Mouse (Mus musculus): ENCODE measurements at regions not wholly inside any gene's neighbourhood (a gene's known extent, or its start where the extent isn't known, plus 50 kb on each side); places are given as distances from the start of the nearest gene placed in this dataset.

- Histone ChIP-seq H3K4me2 (no peak overlapping the region), H3K27me3 (no peaks in the 10 kb centered on the region), H3K4me3 (replicated peaks) (no peak overlapping the region), H3K9ac (no peak overlapping the region), H3K4me1 (no peaks in the 10 kb centered on the region), H3K9me3 (no peaks in the 10 kb centered on the region), H3K36me3 (replicated peaks) (no peaks in the 10 kb centered on the region), H3K27ac (no peak overlapping the region)
- ATAC-seq (ENCODE audit: low FRiP score) = no peak
- WGBS = 92% methylated on average over 1 of the region's 1 CpGs
These were observed 176.3 kb downstream of the Ptger3 start for GRCm38 (mm10) chr3:157743000-157743399.

GRCm38 (mm10) chr3:157739628-157740294 is 173.1 kb downstream of the Ptger3 start:
- ATAC-seq (ENCODE audit: low FRiP score) = no peak
- Histone ChIP-seq H3K9ac (no peak overlapping the region), H3K9me3 (no peaks in the 10 kb centered on the region), H3K27me3 (no peaks in the 10 kb centered on the region), H3K4me1 (no peaks in the 10 kb centered on the region), H3K27ac (no peak overlapping the region), H3K4me3 (replicated peaks) (no peak overlapping the region), H3K4me2 (no peak overlapping the region), H3K36me3 (replicated peaks) (no peaks in the 10 kb centered on the region)
- WGBS = 78% methylated on average over 1 of the region's 1 CpGs

- Histone ChIP-seq H3K4me1 (peaks cover 4% of the 10 kb centered on the region; the same call in 1 of the 2 replicates), H3K4me2 (no peak overlapping the region), H3K9ac (no peak overlapping the region), H3K9me3 (no peaks in the 10 kb centered on the region), H3K27me3 (peaks cover 13% of the 10 kb centered on the region; the same call in 1 of the 2 replicates), H3K4me3 (replicated peaks) (no peak overlapping the region), H3K27ac (no peak overlapping the region), H3K36me3 (replicated peaks) (no peaks in the 10 kb centered on the region)
- 42% methylated on average over 4 of the region's 4 CpGs for WGBS
- peak; percentile 83 for ATAC-seq (ENCODE audit: low FRiP score)
These were observed 165.6 kb downstream of the Ptger3 start for GRCm38 (mm10) chr3:157732136-157732940.

- Histone ChIP-seq H3K9ac (no peak overlapping the region), H3K4me1 (peaks cover 4% of the 10 kb centered on the region; the same call in 1 of the 2 replicates), H3K4me2 (no peak overlapping the region), H3K4me3 (replicated peaks) (no peak overlapping the region), H3K27ac (no peak overlapping the region), H3K36me3 (replicated peaks) (no peaks in the 10 kb centered on the region), H3K27me3 (peaks cover 13% of the 10 kb centered on the region; the same call in 1 of the 2 replicates), H3K9me3 (no peaks in the 10 kb centered on the region)
- ATAC-seq (ENCODE audit: low FRiP score) = no peak
- 70% methylated on average over 1 of the region's 1 CpGs for WGBS
These were observed 163.1 kb downstream of the Ptger3 start for GRCm38 (mm10) chr3:157729711-157730367.

GRCm38 (mm10) chr3:157724542-157724941 is 157.8 kb downstream of the Ptger3 start:
- Histone ChIP-seq H3K36me3 (replicated peaks) (no peaks in the 10 kb centered on the region), H3K27me3 (peaks cover 7% of the 10 kb centered on the region; the same call in 1 of the 2 replicates), H3K27ac (no peak overlapping the region), H3K9ac (no peak overlapping the region), H3K9me3 (no peaks in the 10 kb centered on the region), H3K4me1 (no peaks in the 10 kb centered on the region), H3K4me3 (replicated peaks) (no peak overlapping the region), H3K4me2 (no peak overlapping the region)
- ATAC-seq (ENCODE audit: low FRiP score) = no peak
- 61% methylated on average over 1 of the region's 1 CpGs for WGBS

- no peak overlapping the region for H3K4me3 ChIP-seq (replicated peaks)
- no peaks in the 10 kb centered on the region for H3K9me3 ChIP-seq
- no peak overlapping the region for H3K9ac ChIP-seq
- H3K36me3 ChIP-seq (replicated peaks) = no peaks in the 10 kb centered on the region
- no peak overlapping the region for H3K4me2 ChIP-seq
- 0 out of 2 replicates have a peak, but pooled peaks cover 9% of the 10 kb centered on the region for H3K27me3 ChIP-seq
- ATAC-seq (ENCODE audit: low FRiP score) = no peak
- H3K27ac ChIP-seq = no peak overlapping the region
- WGBS = 68% methylated on average over 5 of the region's 5 CpGs
- H3K4me1 ChIP-seq = no peaks in the 10 kb centered on the region
These were observed 156.5 kb downstream of the Ptger3 start for GRCm38 (mm10) chr3:157723184-157723583.

GRCm38 (mm10) chr3:157717313-157717921 is 150.7 kb downstream of the Ptger3 start:
- no peaks in the 10 kb centered on the region for H3K36me3 ChIP-seq (replicated peaks)
- 24% methylated on average over 7 of the region's 7 CpGs for WGBS
- no peak overlapping the region for H3K4me3 ChIP-seq (replicated peaks)
- ATAC-seq (ENCODE audit: low FRiP score) = peak; percentile 70
- H3K27ac ChIP-seq = no peak overlapping the region
- H3K4me2 ChIP-seq = no peak overlapping the region
- no peak overlapping the region for H3K9ac ChIP-seq
- 0 out of 2 replicates have a peak, but pooled peaks cover 3% of the 10 kb centered on the region for H3K27me3 ChIP-seq
- H3K9me3 ChIP-seq = no peaks in the 10 kb centered on the region
- no peaks in the 10 kb centered on the region for H3K4me1 ChIP-seq

GRCm38 (mm10) chr3:157714023-157714422 is 147.3 kb downstream of the Ptger3 start:
- H3K9ac ChIP-seq = no peak overlapping the region
- no peak overlapping the region for H3K27ac ChIP-seq
- H3K27me3 ChIP-seq = 0 out of 2 replicates have a peak, but pooled peaks cover 3% of the 10 kb centered on the region
- H3K9me3 ChIP-seq = no peaks in the 10 kb centered on the region
- H3K36me3 ChIP-seq (replicated peaks) = no peaks in the 10 kb centered on the region
- ATAC-seq (ENCODE audit: low FRiP score) = no peak
- no peak overlapping the region for H3K4me2 ChIP-seq
- no peak overlapping the region for H3K4me3 ChIP-seq (replicated peaks)
- WGBS = 83% methylated on average over 3 of the region's 3 CpGs
- H3K4me1 ChIP-seq = no peaks in the 10 kb centered on the region

GRCm38 (mm10) chr3:157710790-157711381 is 144.2 kb downstream of the Ptger3 start:
- Histone ChIP-seq H3K27me3 (no peaks in the 10 kb centered on the region), H3K4me1 (no peaks in the 10 kb centered on the region), H3K9me3 (no peaks in the 10 kb centered on the region), H3K9ac (no peak overlapping the region), H3K36me3 (replicated peaks) (no peaks in the 10 kb centered on the region), H3K4me2 (no peak overlapping the region), H3K27ac (no peak overlapping the region), H3K4me3 (replicated peaks) (no peak overlapping the region)
- ATAC-seq (ENCODE audit: low FRiP score) = no peak
- WGBS = 100% methylated on average over 1 of the region's 1 CpGs

- H3K9me3 ChIP-seq = no peaks in the 10 kb centered on the region
- ATAC-seq (ENCODE audit: low FRiP score) = no peak
- H3K27me3 ChIP-seq = no peaks in the 10 kb centered on the region
- H3K4me2 ChIP-seq = no peak overlapping the region
- no peak overlapping the region for H3K9ac ChIP-seq
- H3K4me3 ChIP-seq (replicated peaks) = no peak overlapping the region
- H3K4me1 ChIP-seq = no peaks in the 10 kb centered on the region
- H3K36me3 ChIP-seq (replicated peaks) = no peaks in the 10 kb centered on the region
- H3K27ac ChIP-seq = no peak overlapping the region
These were observed 133.3 kb downstream of the Ptger3 start for GRCm38 (mm10) chr3:157699961-157700360.

- Histone ChIP-seq H3K9ac (no peak overlapping the region), H3K9me3 (no peaks in the 10 kb centered on the region), H3K4me2 (no peak overlapping the region), H3K27ac (no peak overlapping the region), H3K27me3 (no peaks in the 10 kb centered on the region), H3K4me3 (replicated peaks) (no peak overlapping the region), H3K4me1 (no peaks in the 10 kb centered on the region), H3K36me3 (replicated peaks) (no peaks in the 10 kb centered on the region)
- WGBS = 88% methylated on average over 5 of the region's 5 CpGs
- no peak for ATAC-seq (ENCODE audit: low FRiP score)
These were observed 131.8 kb downstream of the Ptger3 start for GRCm38 (mm10) chr3:157698529-157698928.
